Mouse (Mus musculus): Measurements from ENCODE around the gene Slc16a1. TPM values are rescaled to one million over a fixed set of nuclear protein-coding genes. Genes with fewer than 3 reads are reported as not detected.
"Not testable (repeated sequence)": the region's sequence is repeated elsewhere in the genome, so short reads cannot be mapped to it uniquely, and the experiment has no call there.

Slc16a1 gene
- total RNA-seq, 2 experiments from 2014 or later, result 27.4 to 28.3 TPM

- peak; percentile 43 for DNase-seq
Observed at GRCm38 (mm10) chr3:104674329-104675220, 36.1 kb downstream of the Slc16a1 start.

- peak; percentile 70 for DNase-seq
Observed at GRCm38 (mm10) chr3:104675258-104675851, 36.9 kb downstream of the Slc16a1 start.

GRCm38 (mm10) chr3:104677781-104678180, 39.3 kb downstream of the Slc16a1 start:
- no peak for DNase-seq

GRCm38 (mm10) chr3:104678826-104679225, 40.4 kb downstream of the Slc16a1 start:
- DNase-seq, result no peak

- peak; percentile 37 for DNase-seq
Observed at GRCm38 (mm10) chr3:104682671-104683504, 44.4 kb downstream of the Slc16a1 start.

- DNase-seq, result peak; percentile 58
Observed at GRCm38 (mm10) chr3:104700751-104701335, 62.4 kb downstream of the Slc16a1 start.

- no peak for DNase-seq
Observed at GRCm38 (mm10) chr3:104701761-104702160, 63.3 kb downstream of the Slc16a1 start.

GRCm38 (mm10) chr3:104703941-104704340, 65.5 kb downstream of the Slc16a1 start:
- DNase-seq, result no peak

- DNase-seq, result no peak
Observed at GRCm38 (mm10) chr3:104706446-104706845, 68.0 kb downstream of the Slc16a1 start.

- not testable (repeated sequence) for DNase-seq
Observed at GRCm38 (mm10) chr3:104706951-104707771, 68.7 kb downstream of the Slc16a1 start.

- DNase-seq, result not testable (repeated sequence)
Observed at GRCm38 (mm10) chr3:104707772-104708144, 69.3 kb downstream of the Slc16a1 start.

Other genes starting within 250 kb of the Slc16a1 start
- gene Lrig2, start 126.8 kb upstream of the Slc16a1 start, total RNA-seq (2021), result 1 to 10 TPM; 4.7 to 4.9 TPM
- 10 to 100 TPM; 34.3 to 40.8 TPM for gene Ppm1j, start 142.4 kb downstream of the Slc16a1 start, total RNA-seq (2021)
- 1 to 10 TPM; 4.0 to 4.6 TPM for gene Fam19a3, start 143.2 kb downstream of the Slc16a1 start, total RNA-seq (2021)
- gene Rhoc, start 149.7 kb downstream of the Slc16a1 start, total RNA-seq (2021), result 10 to 100 TPM; 44.8 to 66.5 TPM
- 1 to 10 TPM; 1.4 to 1.7 TPM for gene Mov10, start 179.9 kb downstream of the Slc16a1 start, total RNA-seq (2021)
- 10 to 100 TPM; 20.7 to 21.2 TPM for gene St7l, start 225.3 kb downstream of the Slc16a1 start, total RNA-seq (2021)
- 10 to 100 TPM; 27.9 to 28.1 TPM for gene Capza1, start 225.8 kb downstream of the Slc16a1 start, total RNA-seq (2021)

All from gastrocnemius, postnatal 25 days (tissue).